Mouse (Mus musculus) lung, adult 2 months (tissue): ENCODE data around the gene Cacna2d3. TPM values are rescaled to one million over a fixed set of nuclear protein-coding genes. Genes with fewer than 3 reads are reported as not detected.

Experiments
- DNase-seq: peaks from one replicate; pipeline ENCODE4 v3.0.0; 2022
- H3K4me1 ChIP-seq: fragments of 200-500 bp; 2 replicates; pipeline ENCODE4 v1.6.1; 2011; ENCODE audit warnings: low read length; ENCODE audit not compliant: control insufficient read depth, insufficient read depth
- H3K4me3 ChIP-seq: fragments of 200-500 bp; replicated peaks from 2 replicates; pipeline ENCODE3; 2011; ENCODE audit warnings: low read depth, mild to moderate bottlenecking, control low read depth, low read length; ENCODE audit errors: extremely low read depth
- CTCF ChIP-seq: fragments of 200-500 bp; IDR thresholded peaks from 2 replicates; pipeline ENCODE4 v1.5.1; 2011; ENCODE audit warnings: mild to moderate bottlenecking, low read length, control low read depth; ENCODE audit not compliant: insufficient read depth
- POLR2A ChIP-seq: fragments of 200-500 bp; IDR thresholded peaks from 2 replicates; pipeline ENCODE4 v1.6.1; 2011; ENCODE audit warnings: low read depth, mild to moderate bottlenecking, control low read depth, low read length, borderline replicate concordance; ENCODE audit errors: extremely low read depth
- WGBS: fragments of 180-500 bp; shearing (Covaris S2); methylation state at CpG from one replicate; pipeline ENCODE4 v1.1.7; 2018; 5-methylcytosine and 5-hydroxymethylcytosine counted together
- polyA plus RNA-seq: library from polyadenylated mRNA; depleted of rRNA; stranded (reverse); fragments of >200 nt; gene quantifications from 2 replicates; pipeline ENCODE4 v1.2.3, GENCODE M21; 2012

Cacna2d3 gene
- polyA plus RNA-seq, 1 experiment = 0.38 TPM

DNA sequence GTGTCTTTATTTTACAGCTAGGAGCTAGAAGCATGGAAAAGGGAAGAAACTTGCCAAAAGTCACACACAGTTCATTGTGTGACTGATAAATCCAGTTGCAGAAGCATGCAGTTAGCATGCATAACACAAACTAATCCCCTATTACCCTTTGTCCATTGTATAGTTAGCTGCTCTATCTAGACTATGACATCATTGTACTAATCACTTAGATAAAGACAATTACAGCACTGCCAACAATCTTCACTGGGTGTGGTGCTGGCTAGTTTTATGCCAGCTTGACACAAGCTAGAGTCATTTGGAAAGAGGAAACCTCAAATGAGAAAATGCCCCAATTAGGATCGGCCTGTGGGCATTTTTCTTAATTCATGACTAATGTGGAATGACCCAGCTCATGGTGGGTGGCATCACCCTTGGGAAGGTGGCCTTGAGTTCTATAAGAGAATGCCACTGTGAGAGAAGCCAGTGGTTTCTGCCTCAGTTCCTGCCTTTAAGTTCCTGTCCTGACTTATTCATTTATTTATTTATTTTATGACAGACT lies 689.7 kb downstream of the Cacna2d3 start:
- 84% methylated on average over 1 of the region's 1 CpGs for WGBS
- TF ChIP-seq POLR2A = no peak
- no peak for TF ChIP-seq CTCF
- Histone ChIP-seq H3K4me1 (no peaks in the 10 kb centered on the region), H3K4me3 (no peak overlapping the region)
- no peak for DNase-seq

DNA sequence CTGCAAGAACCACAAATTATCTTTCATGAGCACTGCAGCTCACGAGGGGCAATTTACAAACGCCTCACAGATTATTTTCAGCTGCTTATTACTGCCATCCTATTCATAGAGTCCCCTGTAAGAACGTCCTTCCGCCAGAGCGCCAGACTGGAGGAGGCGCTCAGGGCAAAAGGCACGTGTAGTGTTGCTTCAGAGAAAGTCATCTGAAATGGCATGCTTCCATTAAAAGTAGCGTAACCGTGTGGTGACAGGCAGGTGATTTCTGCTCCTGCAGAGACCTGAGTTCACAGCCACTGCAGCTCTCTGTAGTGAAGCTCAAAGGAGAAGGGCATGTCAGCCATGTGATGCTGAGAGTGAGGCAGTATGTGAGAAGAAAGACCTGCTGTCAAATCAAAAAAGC lies 691.1 kb downstream of the Cacna2d3 start:
- WGBS = 68% methylated on average over 9 of the region's 9 CpGs
- no peaks in the 10 kb centered on the region for H3K4me1 ChIP-seq
- no peak overlapping the region for H3K4me3 ChIP-seq
- TF ChIP-seq POLR2A (no peak), CTCF (no peak)
- no peak for DNase-seq

DNA sequence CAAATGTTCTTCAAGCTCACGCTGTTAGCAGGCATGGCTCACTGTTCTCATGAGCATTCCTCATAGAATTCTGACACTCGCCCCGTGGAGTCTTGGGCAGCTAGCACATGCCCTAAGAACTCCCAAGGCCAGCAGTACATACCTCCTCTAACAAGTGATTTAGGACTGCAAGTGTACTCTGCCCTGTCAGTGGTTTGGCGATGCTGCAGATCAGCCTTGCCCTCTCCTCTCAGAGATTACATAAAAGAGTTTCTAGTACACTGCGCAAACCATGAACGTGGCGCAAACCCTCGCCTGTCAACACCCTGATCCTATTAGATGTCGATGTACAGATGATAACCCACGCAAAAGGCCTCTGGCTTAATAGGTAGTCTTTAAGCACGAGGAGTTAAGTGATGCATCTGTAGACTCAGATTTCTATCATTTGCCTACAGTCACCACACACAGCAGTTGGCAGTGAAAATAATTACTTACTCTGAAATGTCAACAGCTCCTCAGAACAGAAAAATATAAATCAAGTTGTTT lies 691.7 kb downstream of the Cacna2d3 start:
- DNase-seq = no peak
- no peak overlapping the region for H3K4me3 ChIP-seq
- H3K4me1 ChIP-seq = no peaks in the 10 kb centered on the region
- 60% methylated on average over 11 of the region's 11 CpGs for WGBS
- no peak for TF ChIP-seq POLR2A
- no peak for TF ChIP-seq CTCF

DNA sequence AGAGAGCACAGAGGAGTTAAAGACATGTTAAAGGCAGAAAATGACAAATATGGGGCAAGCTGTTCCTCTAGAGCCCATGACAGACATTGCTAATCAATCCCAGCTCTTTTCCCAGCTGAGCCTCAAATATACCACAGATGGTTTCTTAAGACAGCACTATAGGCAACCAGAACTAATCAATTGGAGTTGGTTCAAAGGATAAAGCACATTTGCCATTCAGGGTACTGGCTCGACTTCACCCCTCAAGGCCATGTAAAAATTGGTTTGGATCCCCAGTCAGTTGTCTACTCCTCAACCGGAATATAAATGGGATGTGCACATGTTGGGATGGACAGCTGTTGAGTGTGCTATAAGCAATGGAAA lies 692.6 kb downstream of the Cacna2d3 start:
- DNase-seq = no peak
- no peak for TF ChIP-seq CTCF
- TF ChIP-seq POLR2A = no peak
- 87% methylated on average over 2 of the region's 2 CpGs for WGBS

DNA sequence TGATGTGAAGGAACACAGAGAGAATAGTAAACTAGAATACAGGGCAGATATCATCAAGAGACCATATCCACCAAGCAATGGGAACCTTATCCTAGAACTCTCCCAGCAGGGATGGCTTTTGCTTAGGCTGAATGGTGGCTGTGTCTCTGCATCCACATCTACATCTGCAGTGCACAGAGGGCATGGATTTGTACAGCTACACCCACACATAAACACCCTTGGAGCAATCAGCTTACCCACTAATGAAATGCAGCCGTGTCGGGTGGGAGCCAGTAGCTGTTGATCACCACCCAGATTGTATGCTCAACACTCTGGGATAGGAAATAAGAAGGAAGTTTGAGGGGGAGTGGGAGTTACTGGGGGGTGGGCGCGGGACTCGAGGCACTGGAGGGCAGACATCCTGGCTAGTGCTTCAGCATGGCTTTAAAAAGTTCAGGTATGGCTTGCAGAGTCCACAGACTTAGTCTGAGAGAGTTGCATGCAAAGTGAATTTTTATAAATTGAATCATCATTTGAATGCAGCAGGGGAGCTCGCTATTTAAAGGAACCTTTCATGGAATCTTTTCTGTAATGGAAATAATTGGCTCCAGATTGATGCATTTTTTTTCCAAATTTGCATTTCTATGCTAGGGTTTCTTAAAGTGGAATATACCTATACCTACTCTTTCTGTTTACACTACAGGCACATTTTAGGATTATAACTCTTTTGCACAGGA lies 693.1 kb downstream of the Cacna2d3 start:
- TF ChIP-seq CTCF = no peak
- TF ChIP-seq POLR2A = no peak
- Histone ChIP-seq H3K4me3 (no peak overlapping the region), H3K4me1 (no peaks in the 10 kb centered on the region)
- WGBS = 79% methylated on average over 6 of the region's 6 CpGs
- no peak for DNase-seq

More for the DNA sequence above, 692.6 kb downstream of the Cacna2d3 start:
- Histone ChIP-seq H3K4me3 (no peak overlapping the region), H3K4me1 (no peaks in the 10 kb centered on the region)

DNA sequence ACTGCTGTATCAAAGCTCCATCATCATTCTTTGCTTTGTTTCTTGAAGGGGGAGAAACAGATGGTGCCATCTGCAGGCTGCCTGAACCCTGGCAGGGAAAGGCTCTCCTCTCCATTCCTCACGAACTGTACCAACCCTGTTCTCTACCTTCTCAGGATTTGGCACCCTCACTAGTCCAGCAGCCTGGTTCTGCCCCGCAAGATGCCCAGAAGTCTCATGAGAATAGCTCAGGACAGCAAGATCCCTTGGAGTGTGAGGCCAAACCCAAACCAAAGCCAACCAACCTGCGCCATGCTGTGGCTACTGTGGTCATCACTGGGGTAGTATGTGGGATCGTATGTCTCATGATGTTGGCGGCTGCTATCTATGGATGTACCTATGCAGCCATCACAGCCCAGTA lies 694.4 kb downstream of the Cacna2d3 start:
- no peak for DNase-seq
- no peak for TF ChIP-seq POLR2A
- no peak for TF ChIP-seq CTCF
- H3K4me3 ChIP-seq = no peak overlapping the region
- H3K4me1 ChIP-seq = no peaks in the 10 kb centered on the region
- 83% methylated on average over 5 of the region's 5 CpGs for WGBS

DNA sequence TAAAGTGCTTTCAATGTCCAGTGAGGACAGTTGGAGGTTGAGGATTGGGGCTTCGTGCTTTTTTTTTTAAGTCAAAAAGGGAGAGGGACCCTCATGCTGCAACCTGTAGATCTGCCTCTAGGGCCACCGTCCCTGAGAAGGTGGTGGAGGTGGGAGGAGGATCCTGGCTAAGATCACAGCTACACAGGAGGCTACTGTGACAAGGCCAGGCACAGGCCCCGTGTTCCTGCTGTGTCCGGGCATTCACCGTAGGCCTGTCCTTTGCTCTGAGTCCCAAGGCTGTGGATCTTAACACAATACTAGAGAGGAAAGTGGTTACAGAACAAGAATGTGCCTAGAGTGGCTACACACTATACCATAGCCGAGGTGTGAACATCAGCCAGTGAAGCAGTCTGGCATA lies 696.3 kb downstream of the Cacna2d3 start:
- Histone ChIP-seq H3K4me1 (no peaks in the 10 kb centered on the region), H3K4me3 (no peak overlapping the region)
- no peak for DNase-seq
- 75% methylated on average over 6 of the region's 6 CpGs for WGBS
- TF ChIP-seq POLR2A (no peak), CTCF (no peak)

DNA sequence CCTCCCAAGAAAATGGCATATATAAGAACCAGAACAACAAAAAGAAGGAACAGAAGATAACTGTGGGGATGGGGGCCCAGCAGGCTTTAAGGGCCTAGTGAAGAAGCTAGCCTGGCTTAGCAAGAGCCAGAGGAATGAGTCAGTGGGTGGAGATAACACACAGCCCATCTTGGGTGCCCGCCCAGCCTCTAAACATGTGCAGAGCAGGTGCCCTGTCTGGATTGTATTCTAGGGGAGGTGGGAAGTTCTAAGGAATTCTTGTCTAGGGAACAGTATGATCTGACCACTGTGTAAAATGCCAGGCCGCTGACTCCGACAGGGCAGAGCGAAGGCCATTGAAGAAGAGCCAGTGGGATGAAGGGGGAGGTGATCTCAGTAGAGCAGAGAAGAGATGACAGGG lies 698.4 kb downstream of the Cacna2d3 start:
- Histone ChIP-seq H3K4me1 (no peaks in the 10 kb centered on the region), H3K4me3 (no peak overlapping the region)
- TF ChIP-seq CTCF = no peak
- TF ChIP-seq POLR2A = no peak
- no peak for DNase-seq
- 92% methylated on average over 4 of the region's 4 CpGs for WGBS

DNA sequence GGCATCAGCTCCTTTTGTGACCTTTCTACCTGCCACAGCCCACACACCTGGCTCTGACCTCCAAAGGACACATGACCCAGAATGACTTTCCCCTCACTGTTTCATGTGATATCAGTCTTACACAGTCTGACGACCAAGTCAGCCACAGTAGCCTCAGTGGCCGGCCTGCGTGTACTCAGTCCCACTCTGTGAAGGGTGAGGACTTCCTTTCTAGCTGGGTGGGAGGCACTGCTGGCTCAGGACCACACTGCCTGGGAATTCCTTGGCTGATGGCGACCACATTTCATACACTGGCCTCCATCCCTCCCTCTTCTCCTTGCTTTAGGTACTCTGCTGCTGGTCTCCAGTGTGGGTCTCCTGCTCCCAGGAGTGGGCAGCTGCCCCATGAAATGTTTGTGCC lies 700.4 kb downstream of the Cacna2d3 start:
- Histone ChIP-seq H3K4me3 (no peak overlapping the region), H3K4me1 (no peaks in the 10 kb centered on the region)
- WGBS = 66% methylated on average over 4 of the region's 4 CpGs
- DNase-seq = no peak
- TF ChIP-seq CTCF (no peak), POLR2A (no peak)

DNA sequence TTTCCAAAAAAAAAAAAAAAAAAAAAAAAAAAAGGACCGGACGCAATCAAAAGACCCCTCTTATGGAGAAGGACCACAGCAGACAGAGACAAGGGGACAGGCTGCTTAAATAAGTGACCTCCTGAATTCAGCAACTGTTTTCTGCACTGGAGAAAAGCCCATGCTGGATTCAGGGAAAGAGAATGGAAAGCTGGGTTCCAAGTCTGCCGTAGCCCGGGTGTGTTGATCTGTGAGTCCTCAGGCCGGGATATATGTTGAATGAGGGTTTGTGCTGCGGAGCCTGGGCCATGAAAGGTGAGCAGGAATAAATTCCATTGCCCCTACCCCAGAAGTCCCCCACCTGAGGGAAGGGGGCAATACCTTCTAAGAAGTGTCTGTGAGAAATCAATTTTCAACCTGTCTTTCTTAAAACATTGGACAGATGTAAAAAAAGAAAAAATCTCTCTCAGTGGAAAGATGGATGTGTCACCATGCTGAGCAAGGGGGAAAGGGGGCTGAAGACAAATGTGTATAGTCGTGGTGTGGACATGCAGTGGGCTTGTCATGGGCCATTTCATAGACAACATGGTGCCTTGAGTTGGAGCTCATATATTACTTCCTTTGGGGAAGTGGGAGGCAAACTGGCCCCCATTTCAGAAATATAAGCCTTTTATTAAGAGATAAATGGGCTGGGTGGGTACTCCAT lies 703.2 kb downstream of the Cacna2d3 start:
- no peak overlapping the region for H3K4me3 ChIP-seq
- 64% methylated on average over 7 of the region's 7 CpGs for WGBS
- DNase-seq = no peak
- TF ChIP-seq CTCF (no peak), POLR2A (no peak)
- no peaks in the 10 kb centered on the region for H3K4me1 ChIP-seq
